8 mouse cellular contexts compared by ENCODE assay signal in the genomic region with DNA sequence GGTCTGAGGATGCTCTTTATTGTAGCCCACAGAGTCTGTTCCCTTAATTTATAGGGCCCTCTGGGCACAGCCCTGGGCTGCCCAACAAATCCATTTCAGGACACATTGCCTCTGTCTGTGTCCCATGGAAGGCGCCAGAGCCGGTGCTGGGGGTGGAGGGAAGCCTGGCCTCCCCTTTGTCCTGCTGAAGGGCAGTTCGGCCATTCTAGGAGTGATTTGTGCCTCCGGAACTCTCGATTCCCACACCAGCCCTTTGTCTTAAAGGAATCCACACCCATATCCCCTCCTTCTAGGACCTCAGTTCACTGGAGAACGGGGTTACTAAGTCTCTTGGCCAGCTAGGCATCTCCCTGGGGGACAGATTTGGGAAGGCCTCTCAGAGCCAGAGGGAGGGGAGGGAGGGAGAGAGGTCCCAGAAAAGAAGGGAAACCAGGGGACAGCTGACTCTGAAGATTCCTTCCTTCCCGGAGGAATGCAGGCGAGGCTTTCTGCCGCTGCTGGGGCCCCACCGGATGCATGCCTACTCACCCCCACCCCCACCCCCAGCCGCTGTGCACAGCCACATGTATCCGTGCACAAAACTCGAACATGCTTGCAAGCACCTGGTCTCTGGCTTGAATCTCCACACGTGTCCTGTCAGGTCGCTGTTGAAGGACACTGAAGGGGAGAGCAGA. TPM values are rescaled to one million over a fixed set of nuclear protein-coding genes. Genes with fewer than 3 reads are reported as not detected.
DNase-seq lines count a peak whose midpoint lies in the region; ATAC-seq and TF ChIP-seq lines count a peak whose summit lies in the region.
"Had no signal": no experiment of that assay in that cellular context is flagged by ENCODE, and none has a peak within 500 bp of the region (broad histone marks: within the 10 kb centered on the region; RNA-seq: fewer than 3 reads in every experiment).

No protein-coding gene starts in this region.

- no peaks in the 10 kb centered on the region for H3K9me3 ChIP-seq in ES-E14 (ENCODE audit: control insufficient read depth, insufficient read depth, low read depth, low read length)
- H3K9me3 ChIP-seq in kidney, embryonic 14.5 days (ENCODE audit: control insufficient read depth, low read length), result no peaks in the 10 kb centered on the region

- WGBS in kidney, embryonic 14.5 days, result 1% methylated on average over 15 of the region's 15 CpGs

- H3K36me3 ChIP-seq in ES-E14 (ENCODE audit: control insufficient read depth, insufficient read depth, low read length, poor library complexity, severe bottlenecking), result no peaks in the 10 kb centered on the region; the same call in 1 of the 2 replicates
- H3K36me3 ChIP-seq in kidney, embryonic 14.5 days (ENCODE audit: control insufficient read depth, insufficient read depth, low read length), result no peaks in the 10 kb centered on the region

- H3K27me3 ChIP-seq in kidney, embryonic 14.5 days (ENCODE audit: control insufficient read depth, insufficient read depth, low read length), result no peaks in the 10 kb centered on the region

- peak overlapping the region in 1 of 2 experiments; percentile 12; a peak in 2 of 4 replicates for H3K4me3 ChIP-seq in ES-E14 (ENCODE audit: insufficient read depth in 1 of 2, low read depth in 1 of 2, low read length in 2 of 2, poor library complexity in 1 of 2, severe bottlenecking in 1 of 2)
- peak overlapping the region; percentile 12 for H3K4me3 ChIP-seq in kidney, embryonic 14.5 days (ENCODE audit: low read length)

- peak; percentile 60 for ATAC-seq in kidney, embryonic 14.5 days (ENCODE audit: low FRiP score, low TSS enrichment)

- peak overlapping the region; percentile 31 for H3K4me2 ChIP-seq in kidney, embryonic 14.5 days (replicated peaks; ENCODE audit: low read depth, low read length)

- peak overlapping the region; percentile 23; the same call in 1 of the 2 replicates for H3K9ac ChIP-seq in ES-E14 (ENCODE audit: insufficient read depth, low read depth, low read length, poor library complexity, severe bottlenecking)
- H3K9ac ChIP-seq in kidney, embryonic 14.5 days (ENCODE audit: low read depth, low read length), result peak overlapping the region; percentile 43

- DNase-seq in ES-E14 (ENCODE audit: low read depth, low spot score), result no peak
- peak; percentile 37 for DNase-seq in brain, embryonic 14.5 days (ENCODE audit: low read depth)
- DNase-seq in heart, adult 9 months (ENCODE audit: low spot score in 2 of 2), result peak; percentile 59 to 66
- peak; percentile 77 for DNase-seq in mesoderm, embryonic 11.5 days (ENCODE audit: low read depth, low spot score)
- no peak for DNase-seq in layer of hippocampus, adult 18-20 months (ENCODE audit: low spot score in 2 of 2)
- no peak for DNase-seq in left cerebral cortex, adult 11 months (ENCODE audit: low spot score)

- no peak for TF ChIP-seq CTCF in brain, embryonic 14.5 days (IDR thresholded peaks at IDR 0.05; ENCODE audit: borderline replicate concordance, extremely low read depth, insufficient read depth, insufficient read length)

- TF ChIP-seq POLR2A in brain, embryonic 14.5 days (IDR thresholded peaks at IDR 0.05; ENCODE audit: borderline replicate concordance, extremely low read depth, insufficient read depth, insufficient read length, poor library complexity, severe bottlenecking), result no peak

- in situ Hi-C loops in ES-E14 (cut with MboI; ENCODE audit: low sequenced_read_pairs in 2 of 2, unreplicated experiment in 2 of 2), result no loop called here

- H3K27ac ChIP-seq in ES-E14 (ENCODE audit: insufficient read depth, low read depth, low read length, poor library complexity, severe bottlenecking), result no peak overlapping the region
- peak overlapping the region; percentile 96 for H3K27ac ChIP-seq in kidney, embryonic 14.5 days (ENCODE audit: low read depth, low read length)

- H3K4me1 ChIP-seq in ES-E14 (ENCODE audit: control insufficient read depth in 2 of 2, insufficient read depth in 2 of 2, low read length in 2 of 2, poor library complexity in 1 of 2), result peaks cover 0 to 36% of the 10 kb centered on the region in 2 experiments; a peak in 2 of 4 replicates
- H3K4me1 ChIP-seq in kidney, embryonic 14.5 days (ENCODE audit: control insufficient read depth, insufficient read depth, low read length), result peaks cover 76% of the 10 kb centered on the region

TF ChIP-seq in ES-E14, 5 proteins besides CTCF, POLR2A, EP300 and RAD21:
- TF ChIP-seq CHD2 (IDR thresholded peaks at IDR 0.05; ENCODE audit: low read depth, low read length) (no peak), MAFK (IDR thresholded peaks at IDR 0.05; ENCODE audit: insufficient read depth, low read depth, low read length) (no peak), ZC3H11A (IDR thresholded peaks at IDR 0.05; ENCODE audit: borderline replicate concordance, low read depth, low read length) (no peak), HCFC1 (IDR thresholded peaks at IDR 0.05; ENCODE audit: borderline replicate concordance, insufficient read depth, low read length) (no peak), ZNF384 (IDR thresholded peaks at IDR 0.05; ENCODE audit: low read depth, low read length) (no peak)

RNA-seq across cellular contexts. Expression of a gene that starts 22.2 kb away (rescaled TPM):
- total RNA-seq in ES-E14 (2012; rRNA removed), result 0.09 and 0.16 TPM in 2 replicates
- polyA plus RNA-seq in brain, embryonic 14.5 days (2012; rRNA removed), result not detected in 2 replicates
- not detected in 2 replicates for polyA plus RNA-seq in kidney, embryonic 14.5 days (2014; fragmentation: Nextera tagmentation; extraction: Ambion mirVana)
- not detected for total RNA-seq in layer of hippocampus, adult 18-20 months (2021)
- total RNA-seq: common myeloid progenitor, adult 5-6 weeks had no signal

RNA-seq across cellular contexts. Expression of a gene that starts 41.9 kb away (rescaled TPM):
- total RNA-seq in ES-E14 (2012; rRNA removed), result 63.5 and 84.0 TPM in 2 replicates
- 24.2 and 26.4 TPM in 2 replicates for polyA plus RNA-seq in brain, embryonic 14.5 days (2012; rRNA removed)
- 31.3 and 37.3 TPM in 2 replicates for polyA plus RNA-seq in kidney, embryonic 14.5 days (2014; fragmentation: Nextera tagmentation; extraction: Ambion mirVana)
- total RNA-seq in layer of hippocampus, adult 18-20 months (2021), result 10 to 100 TPM; 19.6 to 21.4 TPM

RNA-seq across cellular contexts. Expression of a gene that starts 50.5 kb away (rescaled TPM):
- total RNA-seq in ES-E14 (2012; rRNA removed), result 11.2 and 19.3 TPM in 2 replicates
- polyA plus RNA-seq in brain, embryonic 14.5 days (2012; rRNA removed), result 5.6 and 11.0 TPM in 2 replicates
- polyA plus RNA-seq in kidney, embryonic 14.5 days (2014; fragmentation: Nextera tagmentation; extraction: Ambion mirVana), result 7.1 and 9.4 TPM in 2 replicates
- 10 to 100 TPM; 18.6 to 19.2 TPM for total RNA-seq in layer of hippocampus, adult 18-20 months (2021)

Comparison
In these comparisons a context has a peak if more than half of its experiments do, and no peak if none do; other contexts are left out.
1. DNase-seq: peak in brain, embryonic 14.5 days (single experiment), heart, adult 9 months (2 of 2) and mesoderm, embryonic 11.5 days (single experiment); none in ES-E14 (single experiment), layer of hippocampus, adult 18-20 months (0 of 2) and left cerebral cortex, adult 11 months (single experiment).